Comparison of ENCODE assay signal across 23 mouse cellular contexts in the genomic region with DNA sequence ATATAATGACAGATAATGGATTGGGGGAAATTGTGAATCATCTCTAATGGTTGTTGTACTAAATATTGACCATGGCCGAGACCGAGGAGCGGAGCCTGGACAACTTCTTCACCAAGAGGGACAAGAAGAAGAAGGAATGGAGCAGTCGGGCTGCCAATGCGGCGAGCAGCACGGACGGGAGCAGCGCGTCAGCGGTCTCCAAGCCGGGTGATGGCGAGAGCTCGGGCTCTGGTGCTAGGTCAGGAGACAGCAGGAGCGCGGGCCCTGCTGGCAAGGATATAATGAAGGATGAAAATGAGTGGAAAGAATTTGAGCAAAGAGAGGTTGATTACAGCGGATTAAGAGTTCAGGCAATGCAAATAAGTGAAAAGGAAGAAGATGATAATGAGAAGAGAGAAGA. TPM values are rescaled to one million over a fixed set of nuclear protein-coding genes. Genes with fewer than 3 reads are reported as not detected.
"Had no signal": no experiment of that assay in that cellular context is flagged by ENCODE, and none has a peak within 500 bp of the region (broad histone marks: within the 10 kb centered on the region; RNA-seq: fewer than 3 reads in every experiment).

No protein-coding gene starts in this region.

RNA-seq across cellular contexts. Expression of a gene that starts 38.2 kb away (rescaled TPM):
- total RNA-seq: common myeloid progenitor, adult 5-6 weeks; forebrain, postnatal 0 days; gastrocnemius, adult 18-20 months; gastrocnemius, adult 2 months; gastrocnemius, postnatal 10 days; gastrocnemius, postnatal 14 days; gastrocnemius, postnatal 25 days; gastrocnemius, postnatal 36 days; gastrocnemius, postnatal 4 days; granulocyte monocyte progenitor cell, adult 5-6 weeks; heart, adult 18-20 months; heart, adult 2 months had no signal
- polyA plus RNA-seq: embryonic facial prominence, embryonic 11.5 days; embryonic facial prominence, embryonic 13.5 days; embryonic facial prominence, embryonic 14.5 days; embryonic facial prominence, embryonic 15.5 days; erythroblast, embryonic 14.5 days; forebrain, embryonic 10.5 days; forebrain, embryonic 13.5 days; forebrain, embryonic 14.5 days; forebrain, embryonic 15.5 days; forebrain, embryonic 16.5 days; forebrain, postnatal 0 days; gonadal fat pad, adult 2 months; heart, adult 2 months had no signal
